Mouse (Mus musculus) neural tube, embryonic 11.5 days (tissue): ENCODE measurements at regions not wholly inside any gene's neighbourhood (a gene's known extent, or its start where the extent isn't known, plus 50 kb on each side); places are given as distances from the start of the nearest gene placed in this dataset.

Experiments used
- ATAC-seq: fragments of 200-750 bp; cut with Nextera tagmentation; 2 replicates; pipeline ENCODE4 v1.8.0; 2017; ENCODE audit warnings: moderate number of reproducible peaks, mild to moderate bottlenecking, moderate TSS enrichment, moderate library complexity; ENCODE audit not compliant: insufficient read depth, low FRiP score, low TSS enrichment
- DNase-seq: peaks from one replicate; pipeline ENCODE4 v3.0.0-alpha.2; 2015; ENCODE audit warnings: low spot score
- H3K27ac ChIP-seq: fragments of 300-500 bp; sonication (generic); 2 replicates; pipeline ENCODE4 v1.5.1; 2014; ENCODE audit warnings: low read depth, mild to moderate bottlenecking, low read length
- H3K27me3 ChIP-seq: fragments of 300-500 bp; sonication (generic); 2 replicates; pipeline ENCODE4 v1.6.1; 2014; ENCODE audit warnings: mild to moderate bottlenecking, low read length, mixed read lengths; ENCODE audit not compliant: control insufficient read depth, insufficient read depth
- H3K36me3 ChIP-seq: fragments of 300-500 bp; sonication (generic); 2 replicates; pipeline ENCODE4 v1.6.1; 2014; ENCODE audit warnings: mild to moderate bottlenecking, low read length, moderate library complexity, mixed read lengths; ENCODE audit not compliant: control insufficient read depth, insufficient read depth
- H3K4me1 ChIP-seq: fragments of 300-500 bp; sonication (generic); 2 replicates; pipeline ENCODE4 v1.6.1; 2014; ENCODE audit warnings: low read length, mixed read lengths; ENCODE audit not compliant: control insufficient read depth, insufficient read depth
- H3K4me2 ChIP-seq: fragments of 300-500 bp; sonication (generic); 2 replicates; pipeline ENCODE4 v1.6.1; 2014; ENCODE audit warnings: low read depth, mild to moderate bottlenecking, moderate library complexity
- H3K4me3 ChIP-seq: fragments of 300-500 bp; sonication (generic); 2 replicates; pipeline ENCODE4 v1.5.1; 2014; ENCODE audit warnings: low read depth, low read length
- H3K9ac ChIP-seq: fragments of 300-500 bp; sonication (generic); 2 replicates; pipeline ENCODE4 v1.6.1; 2014; ENCODE audit warnings: mild to moderate bottlenecking, low read length
- H3K9me3 ChIP-seq: fragments of 300-500 bp; sonication (generic); 2 replicates; pipeline ENCODE4 v1.6.1; 2016; ENCODE audit warnings: low read length; ENCODE audit not compliant: control insufficient read depth
- WGBS: fragments of 180-500 bp; shearing (Covaris S2); extraction: QIAGEN DNeasy Blood & Tissue Kit; methylation state at CpG from one replicate; pipeline ENCODE4 v1.1.7; 2014; 5-methylcytosine and 5-hydroxymethylcytosine counted together

DNA sequence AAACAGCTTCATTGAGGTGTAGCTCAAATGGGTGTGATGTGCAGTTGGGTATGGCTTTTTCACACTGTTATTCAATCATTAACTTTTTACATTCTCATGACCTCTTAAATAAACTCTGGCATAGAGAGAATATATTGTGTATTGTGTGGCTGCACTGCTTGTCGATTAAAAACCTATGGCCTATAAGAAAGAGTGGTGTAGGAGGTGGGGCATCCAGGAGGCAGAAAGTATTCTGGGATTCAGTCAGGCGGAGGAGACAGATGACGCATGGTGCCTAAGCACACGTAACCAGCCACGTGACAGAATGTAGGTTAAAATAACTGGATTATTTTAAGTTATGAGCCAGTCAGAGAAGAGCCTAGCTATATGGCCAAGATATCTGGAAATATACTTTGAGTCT, 78.2 kb upstream of the Slc16a7 start:
- ATAC-seq (no peak), DNase-seq (no peak)
- no peak overlapping the region for H3K4me3 ChIP-seq

DNA sequence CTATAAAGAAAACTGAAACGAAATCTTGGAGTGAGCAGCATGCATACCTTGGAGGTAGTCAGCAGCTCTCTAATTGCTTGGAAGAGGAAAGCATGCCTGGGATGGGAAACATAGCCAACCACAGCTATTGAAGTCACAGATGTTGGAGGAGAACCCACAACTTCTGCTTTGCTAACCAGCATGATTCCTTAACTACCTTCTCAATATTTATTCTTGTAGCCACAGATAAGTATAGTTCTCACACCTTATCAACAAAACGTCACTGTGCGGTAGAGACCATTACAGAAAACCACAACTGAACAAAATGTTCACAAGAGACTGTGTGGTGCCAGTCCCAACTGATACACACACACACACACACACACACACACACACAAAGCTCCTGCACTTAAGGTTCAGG, 99.1 kb upstream of the Slc16a7 start:
- ATAC-seq (no peak), DNase-seq (no peak)
- Histone ChIP-seq H3K4me2 (no peak overlapping the region), H3K9me3 (no peaks in the 10 kb centered on the region), H3K27me3 (no peaks in the 10 kb centered on the region), H3K4me3 (no peak overlapping the region), H3K9ac (no peak overlapping the region), H3K4me1 (no peaks in the 10 kb centered on the region), H3K27ac (no peak overlapping the region), H3K36me3 (no peaks in the 10 kb centered on the region)
- 82% methylated on average over 3 of the region's 3 CpGs for WGBS

More for the DNA sequence above, 78.2 kb upstream of the Slc16a7 start:
- Histone ChIP-seq H3K27ac (no peak overlapping the region), H3K4me2 (no peak overlapping the region), H3K9me3 (no peaks in the 10 kb centered on the region), H3K27me3 (no peaks in the 10 kb centered on the region), H3K4me1 (no peaks in the 10 kb centered on the region), H3K36me3 (no peaks in the 10 kb centered on the region), H3K9ac (no peak overlapping the region)
- WGBS: 86% methylated on average over 5 of the region's 5 CpGs

- Histone ChIP-seq H3K27me3 (no peaks in the 10 kb centered on the region), H3K4me1 (no peaks in the 10 kb centered on the region), H3K27ac (no peak overlapping the region), H3K4me2 (no peak overlapping the region), H3K9me3 (no peaks in the 10 kb centered on the region), H3K36me3 (no peaks in the 10 kb centered on the region), H3K4me3 (no peak overlapping the region), H3K9ac (no peak overlapping the region)
- DNase-seq (no peak), ATAC-seq (0 out of 2 replicates have a peak, but pooled peaks have one; percentile 29)
- 46% methylated on average over 4 of the region's 4 CpGs for WGBS
These were observed 101.1 kb upstream of the Slc16a7 start for GRCm38 (mm10) chr10:125490395-125490794.

GRCm38 (mm10) chr10:125494489-125494888, 105.2 kb upstream of the Slc16a7 start:
- no peak overlapping the region for H3K4me2 ChIP-seq
- no peak for ATAC-seq
- H3K36me3 ChIP-seq: no peaks in the 10 kb centered on the region
- H3K4me1 ChIP-seq: no peaks in the 10 kb centered on the region
- H3K9me3 ChIP-seq: no peaks in the 10 kb centered on the region
- WGBS: 74% methylated on average over 4 of the region's 4 CpGs
- no peak overlapping the region for H3K4me3 ChIP-seq
- no peak overlapping the region for H3K27ac ChIP-seq
- H3K27me3 ChIP-seq: no peaks in the 10 kb centered on the region
- no peak overlapping the region for H3K9ac ChIP-seq
- no peak for DNase-seq

DNA sequence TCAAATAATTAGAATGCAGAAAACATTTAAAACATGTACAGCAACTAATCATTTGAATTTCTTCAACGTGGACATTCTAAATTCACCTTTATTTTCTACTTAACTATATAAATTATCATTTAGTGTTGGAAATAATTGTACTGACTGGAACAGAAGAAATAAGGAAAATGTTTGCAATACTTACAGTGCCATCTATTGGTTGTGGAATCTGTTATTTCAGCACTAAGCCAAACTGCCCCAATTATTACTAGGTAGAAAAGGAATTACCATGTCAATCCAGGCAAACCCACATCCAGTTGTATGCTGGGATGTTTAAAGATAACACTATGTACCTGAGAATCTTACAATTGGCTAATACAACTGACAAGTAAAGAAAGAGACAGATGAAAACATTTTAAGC, 109.1 kb upstream of the Slc16a7 start:
- Histone ChIP-seq H3K9ac (no peak overlapping the region), H3K4me3 (no peak overlapping the region), H3K4me2 (no peak overlapping the region), H3K36me3 (no peaks in the 10 kb centered on the region), H3K9me3 (no peaks in the 10 kb centered on the region), H3K27ac (no peak overlapping the region), H3K4me1 (no peaks in the 10 kb centered on the region), H3K27me3 (no peaks in the 10 kb centered on the region)
- DNase-seq (no peak), ATAC-seq (no peak)
- 31% methylated on average over 1 of the region's 1 CpGs for WGBS

- ATAC-seq (no peak; the same call in 1 of the 2 replicates), DNase-seq (no peak)
- no peak overlapping the region for H3K4me3 ChIP-seq
- no peaks in the 10 kb centered on the region for H3K4me1 ChIP-seq
- no peak overlapping the region for H3K27ac ChIP-seq
- no peaks in the 10 kb centered on the region for H3K27me3 ChIP-seq
- no peaks in the 10 kb centered on the region for H3K36me3 ChIP-seq
- H3K9ac ChIP-seq: no peak overlapping the region
- 77% methylated on average over 4 of the region's 4 CpGs for WGBS
- H3K4me2 ChIP-seq: no peak overlapping the region
- no peaks in the 10 kb centered on the region for H3K9me3 ChIP-seq
These were observed 111.1 kb upstream of the Slc16a7 start for GRCm38 (mm10) chr10:125500338-125500737.

- no peaks in the 10 kb centered on the region for H3K36me3 ChIP-seq
- no peaks in the 10 kb centered on the region for H3K9me3 ChIP-seq
- no peak for DNase-seq
- WGBS: 76% methylated on average over 5 of the region's 5 CpGs
- ATAC-seq: no peak
- no peaks in the 10 kb centered on the region for H3K4me1 ChIP-seq
- H3K4me2 ChIP-seq: no peak overlapping the region
- no peak overlapping the region for H3K27ac ChIP-seq
- no peaks in the 10 kb centered on the region for H3K27me3 ChIP-seq
- H3K4me3 ChIP-seq: no peak overlapping the region
- H3K9ac ChIP-seq: no peak overlapping the region
These were observed 125.8 kb upstream of the Slc16a7 start for GRCm38 (mm10) chr10:125515026-125515425.

DNA sequence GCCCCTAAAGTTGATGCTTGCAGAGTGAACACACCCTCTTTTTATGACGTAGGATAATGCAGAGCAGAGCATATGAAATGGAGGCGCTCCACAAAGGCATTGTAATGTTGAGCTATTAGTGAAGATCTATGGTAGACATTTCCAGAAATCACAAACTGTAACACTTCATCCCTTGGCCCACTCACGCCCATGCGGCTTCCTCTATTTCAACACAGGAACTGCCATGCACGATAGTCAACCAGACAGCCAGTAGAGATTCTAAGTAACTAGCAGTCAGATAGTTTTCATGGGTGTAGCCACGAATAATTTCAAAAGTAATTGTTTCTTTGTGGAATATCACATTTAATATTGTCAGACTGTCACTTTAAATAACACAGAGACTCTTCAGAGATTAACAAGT, 141.6 kb upstream of the Slc16a7 start:
- Histone ChIP-seq H3K4me3 (no peak overlapping the region), H3K4me1 (no peaks in the 10 kb centered on the region), H3K4me2 (no peak overlapping the region), H3K27ac (no peak overlapping the region), H3K36me3 (no peaks in the 10 kb centered on the region), H3K27me3 (no peaks in the 10 kb centered on the region), H3K9ac (no peak overlapping the region), H3K9me3 (no peaks in the 10 kb centered on the region)
- DNase-seq: no peak
- ATAC-seq: no peak
- 91% methylated on average over 6 of the region's 6 CpGs for WGBS

- 40% methylated on average over 1 of the region's 1 CpGs for WGBS
- no peak overlapping the region for H3K4me2 ChIP-seq
- no peak overlapping the region for H3K9ac ChIP-seq
- ATAC-seq (peak; percentile 63; the same call in 1 of the 2 replicates), DNase-seq (peak; percentile 19)
- H3K9me3 ChIP-seq: no peaks in the 10 kb centered on the region
- H3K4me3 ChIP-seq: no peak overlapping the region
- no peaks in the 10 kb centered on the region for H3K4me1 ChIP-seq
- no peaks in the 10 kb centered on the region for H3K27me3 ChIP-seq
- no peaks in the 10 kb centered on the region for H3K36me3 ChIP-seq
- no peak overlapping the region for H3K27ac ChIP-seq
These were observed 149.1 kb upstream of the Slc16a7 start for GRCm38 (mm10) chr10:125538316-125538715.
